Mouse (Mus musculus): ENCODE measurements around the gene Sdr42e1. TPM values are rescaled to one million over a fixed set of nuclear protein-coding genes. Genes with fewer than 3 reads are reported as not detected.

Sdr42e1 gene
- total RNA-seq, 4 experiments from 2014 or later = 0.13 to 0.31 (median 0.27) TPM

- DNase-seq (ENCODE audit: low spot score in 2 of 2) = no peak
Observed at GRCm38 (mm10) chr8:117660358-117661031, 13.0 kb downstream of the Sdr42e1 start.

DNA sequence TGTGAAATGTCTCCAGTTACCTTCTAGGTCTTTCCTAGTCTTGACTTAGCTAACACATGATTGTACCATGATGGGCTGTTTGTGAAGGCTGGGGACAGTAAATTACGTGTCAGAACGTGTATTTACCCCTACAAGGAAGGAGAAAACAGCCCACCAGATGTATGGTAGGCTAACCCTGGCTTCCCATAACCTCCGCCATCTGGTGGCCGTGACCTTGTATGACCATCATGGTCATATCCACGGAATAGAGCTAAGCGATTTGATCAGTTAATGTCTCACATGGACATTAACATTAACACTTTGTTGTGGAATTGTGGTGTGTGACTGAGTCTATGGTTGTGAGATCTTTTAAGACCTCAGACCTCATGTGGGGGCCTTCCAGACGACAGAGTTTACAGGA lies 14.5 kb downstream of the Sdr42e1 start:
- DNase-seq (ENCODE audit: low spot score in 2 of 2) = no peak

GRCm38 (mm10) chr8:117652318-117652717 lies 21.2 kb downstream of the Sdr42e1 start:
- no peak for DNase-seq (ENCODE audit: low spot score in 2 of 2)

DNA sequence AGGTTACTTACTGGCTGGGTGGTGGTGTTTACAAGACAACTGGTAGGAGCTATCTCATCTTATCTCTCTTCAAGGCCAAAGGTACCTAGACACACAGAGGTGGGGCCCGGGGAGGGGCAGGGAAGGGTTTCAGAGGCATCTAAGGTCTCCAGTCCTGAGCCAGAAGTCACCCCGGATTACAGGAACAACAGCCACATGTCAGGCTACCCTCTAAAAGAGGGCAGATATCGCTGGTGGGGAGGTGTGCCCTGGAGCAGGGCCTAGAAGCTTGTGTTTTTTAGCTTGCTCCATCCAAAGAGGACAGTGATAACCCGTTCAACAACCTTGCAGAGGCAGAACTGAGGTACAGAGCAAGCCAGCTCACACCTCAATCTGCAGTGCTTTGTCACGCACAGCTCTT lies 27.0 kb downstream of the Sdr42e1 start:
- no peak for DNase-seq (ENCODE audit: low spot score in 2 of 2)

- no peak for DNase-seq (ENCODE audit: low spot score in 2 of 2)
Observed at GRCm38 (mm10) chr8:117646020-117646419, 27.5 kb downstream of the Sdr42e1 start.

DNA sequence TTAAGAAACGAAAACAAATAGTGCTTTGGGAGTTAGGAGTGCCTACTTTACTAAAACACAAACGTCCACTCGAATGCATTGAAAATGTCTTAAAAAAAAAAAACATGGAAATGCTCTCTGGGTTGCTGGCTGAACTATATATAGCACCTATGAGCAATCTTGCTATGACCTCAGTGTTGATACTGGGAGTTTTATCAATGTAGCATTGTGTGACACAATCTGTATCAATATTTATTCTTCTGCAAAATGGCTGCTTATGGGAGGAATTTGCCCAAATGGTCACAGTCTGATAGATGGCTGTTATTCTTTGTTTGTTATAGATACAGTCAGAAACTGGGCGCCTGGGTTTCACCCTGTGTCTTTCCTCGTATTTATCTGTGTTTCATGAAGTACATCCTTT lies 28.0 kb downstream of the Sdr42e1 start:
- DNase-seq (ENCODE audit: low spot score in 2 of 2) = no peak

DNA sequence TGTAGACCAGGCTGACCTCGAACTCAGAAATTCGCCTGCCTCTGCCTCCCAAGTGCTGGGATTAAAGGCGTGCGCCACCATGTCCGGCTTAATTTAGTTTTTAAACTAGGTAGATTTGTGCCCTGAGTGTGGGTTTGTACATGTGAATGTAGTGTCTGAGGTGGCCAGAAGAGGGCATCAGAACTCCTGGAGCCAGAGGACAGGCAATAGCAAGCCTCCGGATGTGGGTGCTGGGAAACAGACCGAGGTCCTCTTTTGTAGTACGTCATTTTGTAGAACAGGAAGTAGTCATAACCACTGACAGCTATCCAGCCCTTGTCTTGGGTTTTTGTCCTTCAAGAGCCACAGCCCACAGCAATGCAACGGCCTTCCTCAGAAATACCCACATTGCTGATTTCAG lies 33.9 kb downstream of the Sdr42e1 start:
- DNase-seq (ENCODE audit: low spot score in 2 of 2) = no peak

- DNase-seq (ENCODE audit: low spot score in 2 of 2) = no peak
Observed at GRCm38 (mm10) chr8:117637462-117637861, 36.0 kb downstream of the Sdr42e1 start.

DNA sequence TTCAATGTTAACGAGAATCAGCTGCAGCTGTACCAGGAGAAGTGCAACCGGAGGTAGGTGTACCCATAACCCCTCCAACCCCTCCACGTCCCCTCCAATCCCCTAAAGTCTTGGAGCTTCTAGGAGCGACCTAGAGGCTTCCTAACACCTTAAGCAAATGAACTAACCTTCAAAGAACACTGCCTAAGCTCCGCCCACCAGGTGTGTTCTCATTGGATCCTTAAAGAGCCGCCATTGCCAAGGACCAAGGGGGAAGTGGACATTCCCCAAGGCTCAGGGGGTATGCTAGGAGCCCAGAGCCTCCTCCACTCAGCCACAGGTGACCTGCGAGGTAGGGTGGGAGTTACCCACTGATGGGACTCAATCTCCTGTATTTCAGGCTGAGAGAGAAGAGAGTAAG lies 39.1 kb downstream of the Sdr42e1 start:
- DNase-seq (ENCODE audit: low spot score in 2 of 2) = no peak

- DNase-seq (ENCODE audit: low spot score in 2 of 2) = no peak
Observed at GRCm38 (mm10) chr8:117632532-117632931, 41.0 kb downstream of the Sdr42e1 start.

- no peak for DNase-seq (ENCODE audit: low spot score in 2 of 2)
Observed at GRCm38 (mm10) chr8:117627096-117627495, 46.4 kb downstream of the Sdr42e1 start.

DNA sequence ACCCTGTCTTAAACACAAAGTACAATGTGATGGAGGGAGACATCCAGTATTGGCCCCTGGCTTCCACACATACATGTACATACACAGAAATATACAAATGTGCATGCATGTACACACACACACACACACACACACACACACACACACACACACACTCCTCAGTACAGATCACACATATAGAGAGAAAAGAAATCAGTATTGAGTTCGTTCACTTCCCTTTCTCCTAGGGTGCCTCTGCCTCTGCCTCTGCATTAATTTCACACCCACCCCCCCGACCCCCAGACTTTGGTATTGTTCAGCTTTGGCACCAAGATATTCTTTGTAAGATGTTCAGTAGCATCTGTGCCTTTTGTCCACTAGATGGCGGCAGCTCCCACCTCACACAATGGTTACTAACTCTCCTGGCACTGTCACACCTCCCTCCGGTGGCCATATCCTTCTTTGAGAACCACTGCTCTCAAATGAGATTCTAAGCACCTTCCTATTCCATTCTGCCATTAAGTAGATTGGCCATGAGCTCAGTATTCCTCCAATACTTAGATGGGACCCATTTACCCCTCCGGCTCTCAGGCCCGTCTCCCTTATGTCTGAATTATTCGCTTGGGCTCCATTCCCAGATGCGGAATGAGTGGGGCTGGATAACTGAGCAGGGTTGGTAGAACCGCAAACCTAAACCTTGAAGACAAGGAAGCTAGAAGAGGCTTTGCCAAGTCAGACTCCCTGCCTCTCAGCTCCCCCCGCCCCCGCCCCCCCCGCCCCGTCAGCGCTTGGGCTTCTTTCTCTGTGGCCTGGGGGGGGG lies 47.2 kb downstream of the Sdr42e1 start:
- no peak for DNase-seq (ENCODE audit: low spot score in 2 of 2)

GRCm38 (mm10) chr8:117612861-117613260 lies 60.6 kb downstream of the Sdr42e1 start:
- no peak for DNase-seq (ENCODE audit: low spot score in 2 of 2)

Other genes with a start within 250 kb of the Sdr42e1 start
- under 1 TPM; 0.51 to 0.74 (median 0.67) TPM for gene Plcg2, start 175.4 kb downstream of the Sdr42e1 start, total RNA-seq (2022)
- not detected for gene Hsd17b2, start 28.2 kb upstream of the Sdr42e1 start, total RNA-seq (2022)
- 1 to 10 TPM; 3.0 to 5.8 (median 4.4) TPM for gene Mphosph6, start 128.3 kb upstream of the Sdr42e1 start, total RNA-seq (2022)